Mouse (Mus musculus): ENCODE data around the gene Fryl. TPM values are rescaled to one million over a fixed set of nuclear protein-coding genes. Genes with fewer than 3 reads are reported as not detected.

The Fryl gene
- polyA plus RNA-seq, 1 experiment from 2014 or later: 33.4 TPM

DNA sequence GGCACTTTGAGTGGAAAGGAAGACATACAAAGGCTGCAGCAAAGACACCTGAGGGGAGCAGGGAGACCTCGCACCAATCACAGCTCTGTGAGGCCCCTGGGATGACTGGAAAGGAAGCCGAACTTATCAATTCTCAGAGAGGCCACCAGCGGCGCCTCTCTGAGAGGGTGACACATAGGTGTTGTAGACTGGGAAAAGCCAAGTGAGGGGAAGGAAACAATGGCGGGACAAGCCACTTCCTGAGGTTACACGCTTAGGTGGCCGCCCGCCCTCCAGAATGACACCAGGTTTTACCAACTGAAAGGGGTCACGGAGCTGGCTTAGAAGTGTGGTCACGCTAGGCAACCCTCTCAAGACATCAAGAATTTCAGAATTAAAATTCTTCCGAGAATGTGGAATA, 111.4 kb downstream of the Fryl start:
- Histone ChIP-seq H3K4me3 (replicated peaks) (no peak overlapping the region), H3K9ac (no peak overlapping the region), H3K9me3 (no peaks in the 10 kb centered on the region), H3K27me3 (replicated peaks) (no peaks in the 10 kb centered on the region), H3K4me1 (no peaks in the 10 kb centered on the region), H3K4me2 (no peak overlapping the region), H3K36me3 (peaks cover 9% of the 10 kb centered on the region), H3K27ac (no peak overlapping the region)
- ATAC-seq (ENCODE audit: insufficient read depth, low FRiP score, low read depth): no peak
- 86% methylated on average over 11 of the region's 11 CpGs for WGBS

DNA sequence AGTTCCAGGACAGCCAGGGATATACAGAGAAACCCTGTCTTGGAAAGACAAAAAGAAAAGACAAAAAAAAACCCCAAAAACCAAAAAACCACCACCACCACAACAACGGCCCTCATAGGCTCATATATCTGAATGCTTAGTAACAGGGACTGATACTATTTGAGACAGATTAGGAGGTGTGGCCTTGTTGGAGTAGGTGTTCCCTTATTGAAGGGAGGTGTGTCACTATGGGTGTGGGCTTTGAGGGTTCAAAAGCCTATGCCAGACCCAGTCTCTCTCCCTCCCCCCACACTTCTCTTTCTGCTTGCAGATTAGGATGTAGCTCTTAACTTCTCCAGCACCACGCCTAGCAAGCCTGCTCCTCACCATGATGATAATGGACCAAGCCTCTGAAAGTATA, 114.7 kb downstream of the Fryl start:
- 0 out of 2 replicates have a peak, but pooled peaks cover 6% of the 10 kb centered on the region for H3K4me1 ChIP-seq
- WGBS: 89% methylated on average over 2 of the region's 2 CpGs
- H3K36me3 ChIP-seq: peaks cover 4% of the 10 kb centered on the region; the same call in 1 of the 2 replicates
- no peak overlapping the region for H3K4me2 ChIP-seq
- no peak for ATAC-seq (ENCODE audit: insufficient read depth, low FRiP score, low read depth)
- no peak overlapping the region for H3K27ac ChIP-seq
- H3K4me3 ChIP-seq (replicated peaks): no peak overlapping the region
- H3K9me3 ChIP-seq: no peaks in the 10 kb centered on the region
- no peaks in the 10 kb centered on the region for H3K27me3 ChIP-seq (replicated peaks)
- H3K9ac ChIP-seq: no peak overlapping the region

DNA sequence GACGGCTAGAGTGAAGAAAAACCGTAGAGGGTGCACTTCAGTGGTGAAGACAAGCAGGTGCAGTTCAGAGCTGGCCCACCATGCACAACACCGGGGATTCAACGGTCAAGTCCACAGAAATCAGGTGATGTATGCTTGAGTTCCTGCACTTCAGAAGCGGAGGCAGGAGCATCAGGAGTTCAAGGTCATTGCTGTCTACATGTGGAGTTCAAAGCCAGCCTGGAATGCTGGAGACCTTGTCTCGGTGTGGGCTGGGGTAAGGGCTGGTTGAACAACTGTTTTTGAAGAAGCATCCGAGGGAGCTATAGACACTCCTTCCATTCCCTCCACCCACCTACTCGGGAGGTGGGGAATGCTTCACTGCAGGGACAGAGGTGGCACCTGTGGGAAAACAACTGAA, 115.3 kb downstream of the Fryl start:
- no peak for ATAC-seq (ENCODE audit: insufficient read depth, low FRiP score, low read depth)

DNA sequence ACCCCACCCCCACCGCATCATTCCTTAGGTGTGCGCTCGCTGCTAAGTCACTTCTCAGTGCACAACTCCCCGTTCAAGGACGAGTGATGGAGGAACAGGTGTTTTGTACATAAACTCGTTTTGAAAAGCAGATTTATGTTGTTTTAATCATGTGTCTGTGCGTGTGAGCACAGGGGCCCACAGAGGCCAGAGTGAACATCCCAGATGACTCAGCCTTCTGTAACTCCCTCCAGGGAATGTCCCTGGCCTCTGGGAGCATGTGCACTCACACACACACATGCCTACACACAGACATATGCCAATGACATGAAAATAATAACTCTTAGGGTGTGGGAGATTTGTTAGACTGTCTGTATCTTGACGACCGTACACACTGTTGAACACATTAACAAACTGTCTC, 118.9 kb downstream of the Fryl start:
- Histone ChIP-seq H3K4me1 (0 out of 2 replicates have a peak, but pooled peaks cover 6% of the 10 kb centered on the region), H3K9me3 (no peaks in the 10 kb centered on the region), H3K36me3 (no peaks in the 10 kb centered on the region), H3K4me2 (no peak overlapping the region), H3K27me3 (replicated peaks) (no peaks in the 10 kb centered on the region), H3K9ac (no peak overlapping the region), H3K4me3 (replicated peaks) (no peak overlapping the region), H3K27ac (no peak overlapping the region)
- WGBS: 55% methylated on average over 9 of the region's 9 CpGs
- no peak for ATAC-seq (ENCODE audit: insufficient read depth, low FRiP score, low read depth)

More for the DNA sequence above, 115.3 kb downstream of the Fryl start:
- no peak overlapping the region for H3K9ac ChIP-seq
- no peak overlapping the region for H3K4me2 ChIP-seq
- H3K4me1 ChIP-seq: 0 out of 2 replicates have a peak, but pooled peaks cover 6% of the 10 kb centered on the region
- H3K27ac ChIP-seq: no peak overlapping the region
- no peaks in the 10 kb centered on the region for H3K9me3 ChIP-seq
- no peak overlapping the region for H3K4me3 ChIP-seq (replicated peaks)
- no peaks in the 10 kb centered on the region for H3K27me3 ChIP-seq (replicated peaks)
- WGBS: 94% methylated on average over 8 of the region's 8 CpGs
- no peaks in the 10 kb centered on the region for H3K36me3 ChIP-seq

DNA sequence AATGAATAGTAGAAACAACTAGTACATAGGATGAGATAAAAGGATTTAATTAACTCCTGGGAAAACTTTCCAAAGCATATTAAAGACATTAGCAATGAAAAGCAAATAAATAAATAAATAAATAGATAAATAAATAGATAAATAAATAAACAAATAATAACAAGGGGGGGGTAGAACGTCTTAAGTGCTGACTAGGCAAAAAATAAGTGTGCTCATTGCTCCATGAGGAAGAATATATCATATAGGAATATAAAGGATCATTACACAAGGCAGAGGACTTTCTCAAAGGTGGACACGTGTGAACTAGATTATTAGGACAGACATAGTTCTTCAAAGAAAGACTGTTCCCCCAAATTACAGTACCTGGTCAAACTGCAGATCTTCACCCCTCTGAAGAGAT, 120.5 kb downstream of the Fryl start:
- WGBS: 83% methylated on average over 2 of the region's 2 CpGs
- no peak for ATAC-seq (ENCODE audit: insufficient read depth, low FRiP score, low read depth)

DNA sequence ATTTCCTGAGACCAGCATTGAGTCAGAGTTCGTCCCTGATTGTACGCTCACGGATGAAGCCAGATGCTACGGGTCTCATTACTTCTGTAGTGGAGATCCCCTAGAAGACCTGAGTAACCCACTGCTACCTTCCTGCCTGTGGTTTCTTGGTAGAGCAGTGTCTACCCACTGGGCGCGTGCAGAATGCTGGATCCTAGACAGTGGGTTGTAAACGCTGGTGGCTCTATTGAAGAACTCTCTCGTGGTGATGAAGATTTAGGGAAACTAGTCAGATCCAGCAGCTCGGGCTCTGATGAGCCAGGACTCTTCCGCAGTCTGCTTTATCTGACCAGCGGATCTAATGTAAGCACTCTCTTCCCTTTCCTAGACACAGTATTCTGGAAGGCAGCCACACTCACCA, 121.3 kb downstream of the Fryl start:
- H3K9me3 ChIP-seq: no peaks in the 10 kb centered on the region
- H3K9ac ChIP-seq: no peak overlapping the region
- 0 out of 2 replicates have a peak, but pooled peaks cover 6% of the 10 kb centered on the region for H3K4me1 ChIP-seq
- H3K27me3 ChIP-seq (replicated peaks): no peaks in the 10 kb centered on the region
- WGBS: 75% methylated on average over 11 of the region's 11 CpGs
- H3K4me3 ChIP-seq (replicated peaks): no peak overlapping the region
- H3K36me3 ChIP-seq: no peaks in the 10 kb centered on the region
- H3K4me2 ChIP-seq: no peak overlapping the region
- no peak for ATAC-seq (ENCODE audit: insufficient read depth, low FRiP score, low read depth)
- H3K27ac ChIP-seq: no peak overlapping the region

More for the DNA sequence above, 120.5 kb downstream of the Fryl start:
- H3K27ac ChIP-seq: no peak overlapping the region
- no peak overlapping the region for H3K4me3 ChIP-seq (replicated peaks)
- H3K9me3 ChIP-seq: no peaks in the 10 kb centered on the region
- H3K4me1 ChIP-seq: 0 out of 2 replicates have a peak, but pooled peaks cover 6% of the 10 kb centered on the region
- no peaks in the 10 kb centered on the region for H3K27me3 ChIP-seq (replicated peaks)
- no peak overlapping the region for H3K4me2 ChIP-seq
- no peak overlapping the region for H3K9ac ChIP-seq
- H3K36me3 ChIP-seq: no peaks in the 10 kb centered on the region

DNA sequence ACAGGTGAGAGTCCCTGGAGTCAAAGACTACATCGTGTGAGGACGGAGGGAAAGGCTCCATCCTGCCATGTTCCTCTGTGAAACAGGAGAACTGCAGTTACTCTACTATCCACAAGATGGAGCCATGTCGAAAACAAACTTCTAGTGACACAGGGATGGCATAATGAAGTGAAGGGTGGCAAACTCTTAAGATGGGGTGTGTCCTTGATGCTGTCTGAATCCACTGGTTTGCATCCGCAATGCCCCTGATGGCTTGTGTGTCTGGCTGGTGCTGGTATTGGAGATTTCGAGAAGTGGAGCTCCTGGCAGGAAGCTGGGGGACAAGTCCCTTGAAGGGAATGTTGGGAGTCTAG, 122.6 kb downstream of the Fryl start:
- H3K4me2 ChIP-seq: no peak overlapping the region
- H3K27me3 ChIP-seq (replicated peaks): no peaks in the 10 kb centered on the region
- 0 out of 2 replicates have a peak, but pooled peaks cover 6% of the 10 kb centered on the region for H3K4me1 ChIP-seq
- H3K27ac ChIP-seq: no peak overlapping the region
- H3K9ac ChIP-seq: no peak overlapping the region
- WGBS: 46% methylated on average over 5 of the region's 5 CpGs
- peaks cover 3% of the 10 kb centered on the region; the same call in 1 of the 2 replicates for H3K36me3 ChIP-seq
- H3K9me3 ChIP-seq: no peaks in the 10 kb centered on the region
- H3K4me3 ChIP-seq (replicated peaks): no peak overlapping the region
- peak; percentile 34; the same call in 1 of the 2 replicates for ATAC-seq (ENCODE audit: insufficient read depth, low FRiP score, low read depth)

DNA sequence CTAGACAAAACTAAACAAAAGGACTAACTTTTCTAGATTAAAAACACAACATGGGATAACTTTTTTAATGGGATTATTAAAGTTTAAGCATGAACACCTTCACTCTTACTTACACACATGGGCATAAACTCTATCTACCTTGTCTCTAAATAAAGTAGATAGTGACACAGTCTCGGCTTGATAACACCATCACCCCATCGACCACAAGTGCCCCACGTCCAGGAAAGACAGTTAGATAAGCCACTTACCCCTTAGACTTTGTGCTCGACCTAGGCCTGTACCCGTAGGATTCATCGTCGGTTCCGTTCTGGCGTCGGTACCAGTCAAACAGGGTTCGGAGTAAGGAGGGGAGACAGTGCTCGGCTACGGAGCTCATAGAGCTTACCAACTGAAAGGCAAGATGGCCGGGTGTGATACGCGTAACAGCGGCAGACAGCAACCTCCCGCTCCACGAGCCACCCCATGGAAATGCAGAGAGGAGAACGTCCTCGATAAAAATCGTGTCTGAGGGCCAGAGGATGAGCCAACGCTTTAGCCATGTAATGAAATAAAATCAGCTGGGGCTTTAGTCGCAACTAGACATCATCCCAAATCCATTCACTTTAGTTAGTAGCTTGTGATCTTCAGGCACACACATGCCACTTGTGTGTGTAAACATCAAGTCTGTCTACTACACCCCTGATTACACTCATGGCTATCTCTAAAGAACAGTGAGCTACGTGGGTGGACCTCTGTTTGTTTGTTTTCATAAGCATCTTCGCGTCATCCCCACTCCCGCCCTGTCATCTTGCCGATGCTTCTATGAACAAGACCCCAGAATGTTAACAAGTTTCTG, 123.2 kb downstream of the Fryl start:
- Histone ChIP-seq H3K4me2 (no peak overlapping the region), H3K9ac (no peak overlapping the region), H3K4me3 (replicated peaks) (no peak overlapping the region), H3K4me1 (0 out of 2 replicates have a peak, but pooled peaks cover 6% of the 10 kb centered on the region), H3K27me3 (replicated peaks) (no peaks in the 10 kb centered on the region), H3K36me3 (peaks cover 3% of the 10 kb centered on the region; the same call in 1 of the 2 replicates), H3K27ac (no peak overlapping the region), H3K9me3 (no peaks in the 10 kb centered on the region)
- 87% methylated on average over 29 of the region's 29 CpGs for WGBS
- ATAC-seq (ENCODE audit: insufficient read depth, low FRiP score, low read depth): peak; percentile 39; the same call in 1 of the 2 replicates

DNA sequence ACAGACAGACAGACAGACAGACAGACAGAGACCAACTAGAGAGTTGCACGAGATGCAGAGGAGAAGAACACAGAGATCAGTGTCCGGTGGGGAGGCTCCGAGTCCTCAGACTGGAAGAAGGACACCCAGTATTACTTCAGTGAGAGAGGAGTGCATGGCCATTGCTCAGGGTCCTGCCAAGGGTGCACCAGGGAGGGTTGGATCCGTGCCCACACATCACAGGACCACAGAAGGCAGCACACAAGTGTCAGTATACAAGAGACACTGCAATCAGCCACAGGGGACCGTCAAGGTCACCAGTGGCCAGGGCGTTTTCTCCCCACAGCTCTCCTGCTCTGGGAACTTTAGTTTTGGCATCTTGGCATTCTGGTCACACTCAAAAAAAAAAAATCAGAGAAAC, 125.4 kb downstream of the Fryl start:
- no peak overlapping the region for H3K9ac ChIP-seq
- no peak for ATAC-seq (ENCODE audit: insufficient read depth, low FRiP score, low read depth)
- H3K27me3 ChIP-seq (replicated peaks): no peaks in the 10 kb centered on the region
- WGBS: 91% methylated on average over 6 of the region's 6 CpGs
- no peak overlapping the region for H3K27ac ChIP-seq
- no peak overlapping the region for H3K4me3 ChIP-seq (replicated peaks)
- H3K4me2 ChIP-seq: no peak overlapping the region
- no peaks in the 10 kb centered on the region for H3K9me3 ChIP-seq
- no peaks in the 10 kb centered on the region for H3K4me1 ChIP-seq
- H3K36me3 ChIP-seq: peaks cover 9% of the 10 kb centered on the region; the same call in 1 of the 2 replicates

DNA sequence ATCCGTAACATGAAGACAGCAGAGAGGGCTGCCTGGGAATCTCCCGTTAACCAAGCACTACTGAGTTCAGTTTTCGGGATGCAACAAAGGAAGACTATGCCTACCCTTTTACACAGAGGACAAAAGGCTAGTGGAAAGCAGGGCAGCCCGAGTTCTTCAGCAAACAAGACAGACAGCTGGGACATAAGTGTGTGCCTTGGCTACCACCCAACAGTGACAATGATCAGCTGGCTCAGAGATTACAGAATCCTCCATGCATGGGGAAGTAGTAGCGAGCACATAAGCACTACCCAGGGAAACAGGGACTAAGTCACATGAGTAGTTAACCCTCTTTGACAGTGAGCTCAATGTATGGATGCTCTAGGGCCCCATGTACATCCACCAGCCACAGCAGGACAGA, 126.5 kb downstream of the Fryl start:
- Histone ChIP-seq H3K9me3 (no peaks in the 10 kb centered on the region), H3K9ac (no peak overlapping the region), H3K27me3 (replicated peaks) (no peaks in the 10 kb centered on the region), H3K27ac (no peak overlapping the region), H3K4me2 (no peak overlapping the region), H3K4me1 (no peaks in the 10 kb centered on the region), H3K4me3 (replicated peaks) (no peak overlapping the region), H3K36me3 (peaks cover 9% of the 10 kb centered on the region; the same call in 1 of the 2 replicates)
- ATAC-seq (ENCODE audit: insufficient read depth, low FRiP score, low read depth): no peak
- WGBS: 59% methylated on average over 5 of the region's 5 CpGs

DNA sequence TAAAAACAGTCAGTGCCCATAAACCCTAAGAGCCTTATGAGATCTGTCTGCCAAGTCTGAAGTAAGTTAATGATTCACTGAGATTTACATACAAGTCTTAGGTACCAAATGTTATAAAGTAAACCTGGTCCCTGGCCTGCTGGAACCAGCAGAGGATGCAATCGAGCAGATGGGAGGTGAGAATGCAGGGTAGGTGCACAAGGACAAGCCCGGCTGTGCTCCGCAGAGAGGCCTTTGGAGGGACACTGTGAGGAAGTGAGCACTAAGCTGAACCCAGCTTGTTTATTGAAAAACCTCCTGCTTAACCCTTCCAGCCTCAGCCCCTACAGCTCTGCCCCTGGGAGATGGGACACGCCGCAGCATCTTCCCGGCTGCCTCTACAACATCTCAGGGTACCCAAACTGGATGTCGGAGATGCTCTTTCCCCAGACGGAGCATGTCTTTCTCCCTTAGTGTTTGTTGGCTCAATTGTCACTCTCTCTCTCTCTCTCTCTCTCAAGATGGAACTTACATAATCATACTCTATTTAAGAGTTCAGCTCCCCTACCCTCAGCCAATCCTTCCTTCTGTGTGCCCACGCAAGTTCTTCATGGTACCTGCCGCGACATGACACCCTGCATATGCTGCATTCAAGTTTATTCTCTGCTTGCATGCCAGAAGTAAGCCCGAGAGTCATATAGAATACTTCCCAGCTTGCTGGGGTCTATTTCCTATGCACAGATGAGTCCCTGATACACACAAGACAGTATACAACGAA, 136.3 kb downstream of the Fryl start:
- H3K9me3 ChIP-seq: no peaks in the 10 kb centered on the region
- no peak overlapping the region for H3K4me3 ChIP-seq (replicated peaks)
- no peak overlapping the region for H3K4me2 ChIP-seq
- 0 out of 2 replicates have a peak, but pooled peaks cover 7% of the 10 kb centered on the region for H3K36me3 ChIP-seq
- 84% methylated on average over 13 of the region's 13 CpGs for whole genome bisulfite sequencing
- H3K4me1 ChIP-seq: 0 out of 2 replicates have a peak, but pooled peaks cover 2% of the 10 kb centered on the region
- no peak for ATAC-seq (ENCODE audit: insufficient read depth, low FRiP score, low read depth)
- no peak overlapping the region for H3K9ac ChIP-seq
- no peaks in the 10 kb centered on the region for H3K27me3 ChIP-seq (replicated peaks)
- no peak overlapping the region for H3K27ac ChIP-seq

DNA sequence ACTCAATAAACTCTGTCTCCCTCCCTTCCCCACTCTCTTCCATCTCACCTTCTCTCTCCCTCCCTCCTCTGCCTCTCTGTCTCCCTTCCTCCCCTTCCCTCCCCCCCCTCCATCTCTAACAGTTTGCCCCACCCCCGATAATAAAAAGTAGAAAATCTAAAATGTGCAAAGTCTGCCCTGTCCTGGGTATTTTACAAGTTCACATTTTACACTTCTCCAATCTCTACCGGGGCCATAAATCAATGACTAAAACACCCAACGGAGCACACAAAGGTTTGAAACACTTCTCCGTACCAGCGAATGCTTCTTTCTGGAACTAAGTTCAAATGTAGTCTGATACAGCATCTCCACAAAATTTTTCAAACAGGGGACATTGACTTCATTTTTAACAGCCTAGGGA, 136.9 kb downstream of the Fryl start:
- Histone ChIP-seq H3K9me3 (no peaks in the 10 kb centered on the region), H3K4me3 (replicated peaks) (no peak overlapping the region), H3K4me1 (0 out of 2 replicates have a peak, but pooled peaks cover 2% of the 10 kb centered on the region), H3K27ac (no peak overlapping the region), H3K36me3 (0 out of 2 replicates have a peak, but pooled peaks cover 7% of the 10 kb centered on the region), H3K9ac (no peak overlapping the region), H3K4me2 (no peak overlapping the region), H3K27me3 (replicated peaks) (no peaks in the 10 kb centered on the region)
- ATAC-seq (ENCODE audit: insufficient read depth, low FRiP score, low read depth): no peak
- WGBS: 71% methylated on average over 5 of the region's 5 CpGs

Data from stomach, embryonic 15.5 days (tissue).